Mouse (Mus musculus) testis, adult 2 months (tissue): ENCODE results near the gene H60c.

Experiments
- CTCF ChIP-seq: fragments of 200-500 bp; IDR thresholded peaks from 2 replicates; pipeline ENCODE4 v1.5.1; 2012; ENCODE audit warnings: low read depth, mild to moderate bottlenecking, inconsistent platforms, low read length, moderate library complexity; ENCODE audit not compliant: control insufficient read depth, insufficient read depth, insufficient replicate concordance
- POLR2A ChIP-seq: fragments of 200-500 bp; IDR thresholded peaks from 2 replicates; pipeline ENCODE4 v1.6.1; 2012; ENCODE audit warnings: low read depth, mild to moderate bottlenecking, inconsistent platforms, low read length, moderate library complexity; ENCODE audit not compliant: control insufficient read depth

DNA sequence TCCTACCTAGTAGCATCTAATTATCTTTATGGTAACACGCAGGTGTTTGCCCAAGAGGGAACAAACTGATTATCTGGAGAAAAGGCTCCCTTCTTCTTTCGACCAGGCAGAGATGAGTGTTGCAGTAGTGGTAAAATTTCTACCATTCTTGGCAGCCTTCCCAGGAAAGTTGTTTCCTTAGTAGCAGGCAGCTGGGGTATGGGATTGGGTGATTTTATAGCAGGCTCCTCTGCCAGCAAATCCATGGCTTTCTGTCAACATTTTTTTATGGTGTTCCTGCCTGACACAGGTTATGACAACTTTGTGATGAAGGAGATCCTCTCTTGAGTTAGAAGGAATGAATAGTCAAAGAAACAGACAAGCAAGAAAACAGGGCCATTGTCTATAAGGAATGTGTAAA lies 40.2 kb upstream of the H60c start:
- no peak for TF ChIP-seq CTCF
- no peak for TF ChIP-seq POLR2A
